Mouse (Mus musculus) brown adipose tissue, adult 24 weeks (tissue): ENCODE results near the gene Cdc25b. TPM values are rescaled to one million over a fixed set of nuclear protein-coding genes. Genes with fewer than 3 reads are reported as not detected.

Experiments used
- H3K27ac ChIP-seq: fragments of 200-500 bp; replicated peaks from 2 replicates; pipeline ENCODE4 v1.5.1; 2012; ENCODE audit warnings: low read depth, mild to moderate bottlenecking, low read length
- H3K4me1 ChIP-seq: fragments of 200-500 bp; 2 replicates; pipeline ENCODE4 v1.6.1; 2012; ENCODE audit warnings: low read length, mixed read lengths; ENCODE audit not compliant: control insufficient read depth, insufficient read depth, insufficient read length
- H3K4me3 ChIP-seq: fragments of 200-500 bp; 2 replicates; pipeline ENCODE4 v1.5.1; 2012; ENCODE audit warnings: low read depth, mild to moderate bottlenecking, low read length, moderate library complexity; ENCODE audit not compliant: insufficient read depth
- polyA plus RNA-seq: library from polyadenylated mRNA; stranded (reverse); fragments of >200 nt; gene quantifications from 2 replicates; pipeline ENCODE4 v1.2.4, GENCODE M21; 2012; ENCODE audit not compliant: missing spikeins, insufficient read depth, insufficient read length

The Cdc25b gene
- polyA plus RNA-seq, 1 experiment, result 2.5 TPM

DNA sequence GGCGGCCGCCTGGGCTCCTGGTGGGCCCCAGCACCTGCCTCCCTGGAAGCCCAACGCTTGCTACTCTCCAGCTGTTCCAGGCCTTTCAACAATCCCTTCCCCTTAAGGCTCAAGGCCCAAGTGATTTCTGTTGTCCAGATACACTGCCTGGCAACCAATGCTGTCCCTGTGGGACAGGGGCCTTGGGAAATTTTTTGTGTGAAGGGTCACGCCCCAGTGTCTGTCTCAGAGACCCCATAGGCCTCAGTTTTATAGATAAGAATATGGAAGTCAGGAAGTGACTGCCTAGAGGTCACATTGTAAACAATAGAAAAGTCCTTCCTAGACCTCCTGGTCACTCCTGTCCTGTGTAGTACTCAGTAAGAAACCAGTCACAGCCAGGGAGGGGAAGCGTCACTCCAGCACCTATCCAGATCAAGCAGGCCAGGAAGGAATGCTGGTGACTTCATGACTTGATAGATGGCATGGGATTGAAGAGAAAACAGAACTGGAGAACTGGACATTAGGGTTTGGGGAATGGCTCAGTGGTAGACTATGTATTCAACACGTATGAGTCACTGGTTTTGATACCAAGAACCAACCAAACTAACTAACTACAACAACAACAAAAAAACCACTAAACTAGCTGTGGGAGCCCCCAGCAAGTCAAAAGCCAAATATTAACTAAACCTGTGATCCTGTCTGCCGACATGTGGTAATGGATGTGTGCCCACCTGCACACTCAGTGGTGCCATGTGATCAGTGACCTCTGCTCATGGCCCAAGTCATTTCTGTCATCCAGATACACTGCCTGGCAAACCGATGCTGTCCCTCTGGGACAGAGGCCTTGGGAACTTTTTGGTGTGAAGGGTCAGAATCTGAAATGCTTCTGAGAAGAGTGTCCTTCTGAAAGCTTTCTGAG, 38.1 kb upstream of the Cdc25b start:
- peak overlapping the region; percentile 99 for H3K27ac ChIP-seq
- H3K4me1 ChIP-seq, result peaks cover 33% of the 10 kb centered on the region
- H3K4me3 ChIP-seq, result peak overlapping the region; percentile 15

DNA sequence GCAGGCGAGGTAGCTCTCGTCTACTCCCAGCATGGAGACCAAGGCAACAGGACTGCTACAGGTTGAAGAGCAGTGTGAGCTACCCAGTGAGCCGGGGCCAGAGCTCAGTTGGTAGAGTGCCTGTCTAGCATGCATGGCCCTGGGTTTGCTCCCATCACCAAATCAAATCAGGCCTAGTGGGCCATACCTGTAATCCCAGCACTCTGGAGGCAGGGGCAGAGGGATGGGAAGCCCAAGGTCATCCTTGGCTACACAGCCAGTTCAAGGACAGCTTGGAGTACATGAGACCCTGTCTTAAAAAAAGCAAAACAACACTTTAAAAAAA, 37.5 kb upstream of the Cdc25b start:
- Histone ChIP-seq H3K27ac (peak overlapping the region; percentile 95), H3K4me3 (no peak overlapping the region), H3K4me1 (peaks cover 33% of the 10 kb centered on the region)

GRCm38 (mm10) chr2:131152166-131152730, 34.5 kb upstream of the Cdc25b start:
- Histone ChIP-seq H3K4me1 (peaks cover 41% of the 10 kb centered on the region), H3K27ac (peak overlapping the region; percentile 40; the same call in 1 of the 2 replicates), H3K4me3 (no peak overlapping the region)

- Histone ChIP-seq H3K4me1 (peaks cover 40% of the 10 kb centered on the region), H3K4me3 (no peak overlapping the region), H3K27ac (no peak overlapping the region)
Observed at GRCm38 (mm10) chr2:131154036-131154435, 32.7 kb upstream of the Cdc25b start.

DNA sequence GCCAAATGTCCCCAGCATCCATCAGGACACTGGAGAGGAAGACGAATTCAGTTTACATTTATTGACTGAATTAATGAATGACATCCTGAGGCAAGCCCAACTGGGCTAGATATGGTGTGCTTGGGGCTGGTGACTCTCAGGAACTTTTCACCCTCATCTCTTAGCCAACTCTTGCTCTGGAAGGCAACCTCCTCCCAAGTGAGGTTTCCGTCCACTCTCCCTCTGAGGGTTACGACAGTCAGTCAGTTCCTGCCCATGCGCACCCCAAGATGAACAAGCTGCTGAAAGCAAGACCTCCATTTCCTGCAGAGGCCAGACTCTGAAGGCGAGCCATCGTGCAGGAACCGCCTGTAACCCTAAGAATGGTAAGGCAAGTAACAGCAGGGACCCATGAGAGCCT, 29.8 kb upstream of the Cdc25b start:
- H3K27ac ChIP-seq, result peak overlapping the region; percentile 69
- H3K4me1 ChIP-seq, result peaks cover 27% of the 10 kb centered on the region
- no peak overlapping the region for H3K4me3 ChIP-seq

- peak overlapping the region; percentile 54 for H3K27ac ChIP-seq
- peaks cover 23% of the 10 kb centered on the region for H3K4me1 ChIP-seq
- H3K4me3 ChIP-seq, result peak overlapping the region; percentile 75
Observed at GRCm38 (mm10) chr2:131159491-131159910, 27.2 kb upstream of the Cdc25b start.

- Histone ChIP-seq H3K27ac (peak within 1 kb of the TSS; percentile 85), H3K4me1 (peaks cover 21% of the 10 kb centered on the region), H3K4me3 (peak within 1 kb of the TSS; percentile 75)
Observed at GRCm38 (mm10) chr2:131159938-131160581, 26.7 kb upstream of the Cdc25b start, which contains the start of gene 1700037H04Rik. Gene 1700037H04Rik, minus strand, starts transcription at chr2:131160081.

- H3K4me3 ChIP-seq, result peak overlapping the region; percentile 69
- H3K27ac ChIP-seq, result peak overlapping the region; percentile 85
- H3K4me1 ChIP-seq, result peaks cover 21% of the 10 kb centered on the region
Observed at GRCm38 (mm10) chr2:131160671-131161111, 26.1 kb upstream of the Cdc25b start.

GRCm38 (mm10) chr2:131163924-131164323, 22.8 kb upstream of the Cdc25b start:
- Histone ChIP-seq H3K27ac (no peak overlapping the region), H3K4me1 (no peaks in the 10 kb centered on the region), H3K4me3 (no peak overlapping the region)

- no peaks in the 10 kb centered on the region for H3K4me1 ChIP-seq
- no peak overlapping the region for H3K27ac ChIP-seq
- H3K4me3 ChIP-seq, result no peak overlapping the region
Observed at GRCm38 (mm10) chr2:131166172-131166571, 20.6 kb upstream of the Cdc25b start.

GRCm38 (mm10) chr2:131167984-131168383, 18.8 kb upstream of the Cdc25b start:
- Histone ChIP-seq H3K27ac (no peak overlapping the region), H3K4me3 (no peak overlapping the region), H3K4me1 (no peaks in the 10 kb centered on the region)

GRCm38 (mm10) chr2:131168914-131169313, 17.8 kb upstream of the Cdc25b start:
- no peak overlapping the region for H3K27ac ChIP-seq
- H3K4me1 ChIP-seq, result no peaks in the 10 kb centered on the region
- no peak overlapping the region for H3K4me3 ChIP-seq

- H3K4me1 ChIP-seq, result peaks cover 2% of the 10 kb centered on the region; the same call in 1 of the 2 replicates
- no peak overlapping the region for H3K27ac ChIP-seq
- no peak overlapping the region for H3K4me3 ChIP-seq
Observed at GRCm38 (mm10) chr2:131170936-131171335, 15.8 kb upstream of the Cdc25b start.

DNA sequence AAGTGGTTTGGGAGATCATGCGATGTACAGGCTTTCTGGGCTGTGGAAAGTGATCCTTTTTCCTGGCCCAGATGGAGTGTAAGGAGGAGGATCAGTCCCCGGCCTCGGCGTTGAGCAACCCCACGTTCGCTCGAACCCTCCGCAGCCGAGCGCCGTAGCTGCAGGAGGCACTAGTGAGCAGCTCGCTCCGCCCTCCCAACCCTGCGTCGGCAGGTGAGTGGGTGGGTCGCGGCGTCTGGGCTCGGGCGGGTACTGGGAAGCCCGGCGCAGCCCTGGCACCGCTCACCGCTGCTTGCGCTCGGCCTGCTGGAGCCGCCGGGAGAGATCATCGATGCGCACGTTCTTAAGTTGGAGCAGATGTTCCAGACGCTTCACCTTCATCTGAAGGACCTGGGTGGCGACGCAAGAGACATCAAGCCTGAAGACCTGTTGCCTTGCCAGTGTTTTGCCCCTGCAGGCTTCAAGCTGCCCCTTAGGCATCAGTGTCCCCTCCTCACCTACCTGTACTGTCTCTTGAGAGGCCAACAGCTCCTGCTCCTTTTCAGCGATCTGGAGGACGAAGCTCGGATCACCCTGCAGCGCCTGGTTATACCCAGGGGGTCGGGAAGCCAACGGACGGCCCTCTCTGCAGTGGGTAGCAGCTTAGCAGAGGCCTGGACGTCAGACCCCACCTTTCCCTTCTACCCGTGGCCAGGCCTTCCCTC, 15.2 kb upstream of the Cdc25b start:
- H3K27ac ChIP-seq, result no peak overlapping the region
- H3K4me1 ChIP-seq, result peaks cover 6% of the 10 kb centered on the region
- H3K4me3 ChIP-seq, result no peak overlapping the region

GRCm38 (mm10) chr2:131172322-131172721, 14.4 kb upstream of the Cdc25b start:
- peaks cover 13% of the 10 kb centered on the region for H3K4me1 ChIP-seq
- H3K4me3 ChIP-seq, result no peak overlapping the region
- H3K27ac ChIP-seq, result no peak overlapping the region
